Mouse (Mus musculus) embryo, embryonic 10.5 days (tissue): Measurements from ENCODE around the gene R3hdml.
"Not testable (repeated sequence)": the region's sequence is repeated elsewhere in the genome, so short reads cannot be mapped to it uniquely, and the experiment has no call there.

ENCODE experiments used
- DNase-seq: peaks from one replicate; pipeline ENCODE4 v3.0.0-alpha.2; 2015; ENCODE audit warnings: low spot score

R3hdml gene

DNA sequence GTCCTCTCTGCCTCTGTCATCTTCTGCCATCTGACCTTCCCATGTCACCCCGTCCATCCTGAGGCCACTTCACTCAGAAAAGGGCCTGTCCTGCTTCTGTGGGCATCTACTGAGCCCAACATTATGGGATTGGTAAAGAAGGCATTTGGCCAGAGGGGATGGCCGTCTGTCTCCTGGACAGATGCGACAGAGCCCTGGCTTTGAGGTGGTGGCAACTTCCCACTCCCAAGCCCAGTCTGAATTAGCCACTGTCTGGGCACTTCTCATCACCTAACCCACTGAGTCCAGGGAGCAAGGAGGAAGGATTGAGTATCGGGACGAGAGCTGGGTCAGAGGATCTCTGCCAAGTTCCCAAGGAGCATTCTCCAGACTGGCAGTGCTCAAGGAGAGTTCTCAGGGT is at the start of gene R3hdml:
R3hdml (plus strand) TSS at position 301 of the 400 bp plus-strand sequence.
- no peak for DNase-seq

GRCm38 (mm10) chr2:163443543-163443942 is 48.6 kb upstream of the R3hdml start:
- no peak for DNase-seq

GRCm38 (mm10) chr2:163444017-163444416 is 48.1 kb upstream of the R3hdml start:
- no peak for DNase-seq

DNA sequence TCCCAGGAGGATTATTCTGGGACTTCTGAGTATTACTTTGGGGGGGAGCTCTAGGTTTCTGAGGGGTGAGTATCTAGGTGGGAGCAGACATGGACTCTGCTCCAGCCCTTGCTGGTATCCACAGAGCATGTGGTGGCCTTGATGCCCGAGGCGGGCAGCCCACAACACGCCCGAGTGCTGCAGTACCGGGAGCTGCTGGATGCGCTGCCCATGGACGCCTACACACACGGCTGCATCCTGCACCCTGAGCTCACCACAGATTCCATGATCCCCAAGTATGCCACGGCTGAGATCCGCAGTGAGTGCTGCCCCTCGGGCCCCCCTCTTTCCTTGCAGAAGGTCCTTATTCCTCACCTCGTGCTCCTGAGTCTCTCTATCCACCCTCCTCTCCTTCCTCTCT is 44.7 kb upstream of the R3hdml start:
- DNase-seq, result no peak

GRCm38 (mm10) chr2:163449276-163449675 is 42.8 kb upstream of the R3hdml start:
- DNase-seq, result no peak

- DNase-seq, result no peak
These were observed 41.3 kb upstream of the R3hdml start for GRCm38 (mm10) chr2:163450668-163451295.

DNA sequence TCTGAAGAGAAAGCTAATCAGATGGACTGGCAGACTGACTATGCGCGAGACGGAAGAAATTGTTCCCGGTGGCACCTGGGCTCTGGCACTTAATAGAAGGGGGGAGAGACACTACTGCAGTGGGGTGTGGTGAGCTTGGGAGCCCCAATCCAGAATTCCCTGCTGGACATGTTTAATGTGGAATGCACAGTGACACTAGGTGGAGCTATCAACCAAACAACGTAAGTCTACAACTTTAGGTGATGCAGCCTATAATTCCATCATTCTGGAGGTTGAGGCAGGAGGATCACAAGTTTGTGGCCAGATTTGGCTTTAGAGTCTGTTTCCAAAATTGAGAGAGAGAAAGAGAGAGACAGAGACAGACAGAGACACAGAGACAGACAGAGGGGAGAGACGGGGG is 39.4 kb upstream of the R3hdml start:
- no peak for DNase-seq

- DNase-seq, result no peak
These were observed 38.7 kb upstream of the R3hdml start for GRCm38 (mm10) chr2:163453378-163453777.

GRCm38 (mm10) chr2:163458539-163459265 is 33.4 kb upstream of the R3hdml start:
- DNase-seq, result no peak

- no peak for DNase-seq
These were observed 32.7 kb upstream of the R3hdml start for GRCm38 (mm10) chr2:163459380-163459779.

DNA sequence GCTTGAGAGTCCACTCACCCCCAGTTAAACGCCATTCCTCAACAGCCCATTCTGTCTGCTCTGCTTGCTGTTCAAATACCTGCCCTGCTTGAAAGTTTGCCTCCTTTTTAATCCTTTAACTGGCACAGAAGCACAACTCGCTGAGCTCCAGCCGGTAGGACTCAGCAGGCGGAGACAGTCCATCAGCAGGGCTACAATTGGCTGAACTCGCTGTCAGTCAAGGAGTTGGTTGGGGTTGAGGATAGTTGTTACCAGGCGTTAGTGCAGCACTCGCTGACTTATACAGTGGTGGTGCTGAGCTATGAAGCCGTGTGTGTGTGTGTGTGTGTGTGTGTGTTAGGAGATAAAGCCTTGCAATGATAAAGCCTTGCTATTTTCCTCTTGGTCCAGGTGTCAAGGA is 31.5 kb upstream of the R3hdml start:
- no peak for DNase-seq

- DNase-seq, result not testable (repeated sequence)
These were observed 30.8 kb upstream of the R3hdml start for GRCm38 (mm10) chr2:163461307-163461706.

- no peak for DNase-seq
These were observed 29.7 kb upstream of the R3hdml start for GRCm38 (mm10) chr2:163462386-163462785.

DNA sequence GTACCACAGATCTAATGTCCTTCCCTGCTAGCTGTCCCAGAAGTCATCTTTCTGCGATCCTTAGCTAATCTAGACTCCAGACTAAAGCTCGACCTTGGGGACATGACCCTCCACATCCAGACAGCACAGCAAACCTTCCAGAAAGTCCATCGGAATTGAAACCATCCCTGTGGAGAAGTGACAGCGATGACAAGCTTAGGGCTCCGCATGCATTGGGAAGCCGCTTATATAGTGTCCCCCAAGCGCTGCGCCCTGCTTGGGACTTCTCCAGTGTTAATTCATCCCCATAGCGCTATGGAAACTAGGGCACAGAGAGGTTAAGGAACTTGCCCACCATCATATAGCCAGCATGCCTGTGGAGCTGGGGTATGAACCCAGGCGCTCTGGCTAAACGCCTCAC is 29.3 kb upstream of the R3hdml start:
- DNase-seq, result no peak

DNA sequence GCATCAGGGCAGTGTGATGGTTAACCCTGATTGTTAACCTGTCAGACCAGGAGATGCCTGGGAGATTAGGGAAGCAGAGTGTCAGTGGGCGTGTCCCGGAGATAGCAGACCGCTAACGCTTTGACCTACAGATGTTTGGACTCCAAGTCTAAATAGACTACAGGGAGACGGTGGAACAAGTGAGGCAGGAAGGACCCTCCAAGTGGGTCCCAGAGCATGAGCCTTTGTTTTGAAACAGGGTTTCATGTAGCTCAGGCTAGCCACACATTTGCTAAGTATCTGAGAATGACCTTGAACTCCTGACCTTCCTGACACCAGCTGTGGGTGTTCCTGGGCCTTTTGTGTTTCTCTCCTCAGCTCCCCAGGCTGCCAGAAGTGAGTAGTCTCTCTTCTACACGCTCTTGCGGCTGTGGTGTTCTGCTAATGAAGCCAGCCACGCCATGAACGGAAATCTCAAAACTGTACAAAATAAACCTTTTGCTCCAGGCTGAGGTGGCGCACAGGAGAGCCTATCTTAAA is 28.8 kb upstream of the R3hdml start:
- DNase-seq, result no peak

GRCm38 (mm10) chr2:163463998-163464397 is 28.1 kb upstream of the R3hdml start:
- DNase-seq, result no peak

GRCm38 (mm10) chr2:163464562-163464961 is 27.6 kb upstream of the R3hdml start:
- DNase-seq, result no peak

DNA sequence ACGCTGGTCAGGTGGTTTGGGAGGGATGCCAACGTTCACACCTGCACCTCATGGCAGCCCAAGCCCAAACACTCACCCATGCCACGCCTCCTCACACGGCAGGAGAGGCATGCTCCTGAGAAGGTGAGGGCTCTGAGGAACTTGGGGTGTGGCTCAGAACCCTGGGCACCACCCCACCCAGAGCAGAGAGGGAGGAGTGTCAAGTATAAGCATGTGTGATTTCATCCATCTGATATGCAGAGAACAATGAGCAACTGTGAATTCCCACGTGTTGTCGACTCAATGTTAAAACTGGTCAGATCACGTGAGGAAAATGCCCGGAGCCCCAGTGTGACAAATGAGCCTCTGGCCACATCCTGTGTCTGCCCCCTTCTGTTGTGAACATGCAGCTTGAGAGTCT is 25.3 kb upstream of the R3hdml start:
- DNase-seq, result no peak

- DNase-seq, result no peak
These were observed 24.5 kb upstream of the R3hdml start for GRCm38 (mm10) chr2:163467585-163467984.

DNA sequence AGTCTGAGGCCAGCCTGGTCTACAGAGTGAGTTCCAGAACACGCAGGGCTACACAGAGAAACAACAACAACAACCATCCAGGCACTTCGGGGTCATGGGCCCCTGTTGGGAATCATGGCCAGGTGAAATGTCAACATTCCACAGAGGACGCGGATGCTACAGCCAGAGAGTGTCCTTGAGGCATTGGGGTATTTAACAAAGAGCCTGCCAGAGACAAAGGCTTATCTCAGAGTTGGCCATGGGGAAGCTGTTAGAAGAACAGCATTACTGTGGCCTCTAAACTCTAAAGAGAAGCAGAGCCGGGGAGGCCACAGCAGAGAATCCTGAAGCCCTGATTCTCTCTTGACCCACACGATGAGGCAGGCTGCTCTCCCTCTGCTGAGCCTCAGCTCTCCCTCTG is 23.3 kb upstream of the R3hdml start:
- no peak for DNase-seq

GRCm38 (mm10) chr2:163469711-163470110 is 22.4 kb upstream of the R3hdml start:
- DNase-seq, result no peak

DNA sequence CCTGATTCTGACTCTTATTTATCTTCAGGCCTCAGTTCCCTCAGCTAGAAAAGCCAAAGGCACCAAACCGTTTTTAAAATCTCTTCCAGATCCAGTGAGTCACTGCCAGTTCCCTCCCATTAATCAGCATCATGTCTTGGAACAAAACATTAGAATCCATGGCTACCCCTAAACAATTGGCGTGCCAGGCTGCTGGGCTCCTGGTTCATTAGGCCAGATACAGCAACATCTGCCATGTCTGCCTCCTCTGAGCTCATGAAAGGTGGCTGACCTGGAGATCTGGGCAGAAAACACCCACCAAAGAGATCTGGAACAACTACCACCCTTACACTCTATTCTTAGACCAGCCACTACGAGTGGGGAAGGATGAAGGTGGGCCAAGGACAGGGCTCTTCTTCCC is 21.0 kb upstream of the R3hdml start:
- no peak for DNase-seq

- no peak for DNase-seq
These were observed 20.2 kb upstream of the R3hdml start for GRCm38 (mm10) chr2:163471710-163472465.
